Mouse (Mus musculus): ENCODE data around the gene Fastkd5.
A peak's percentile ranks its signal among the peaks of the same experiment; 100 is the strongest.

Gene Fastkd5

GRCm38 (mm10) chr2:130634006-130634738 lies 4.3 kb upstream of the Fastkd5 start:
- no peak for DNase-seq

- no peak for DNase-seq
Measured at GRCm38 (mm10) chr2:130632887-130633675, 3.3 kb upstream of the Fastkd5 start.

- no peak for DNase-seq
Measured at GRCm38 (mm10) chr2:130632416-130632815, 2.6 kb upstream of the Fastkd5 start.

DNA sequence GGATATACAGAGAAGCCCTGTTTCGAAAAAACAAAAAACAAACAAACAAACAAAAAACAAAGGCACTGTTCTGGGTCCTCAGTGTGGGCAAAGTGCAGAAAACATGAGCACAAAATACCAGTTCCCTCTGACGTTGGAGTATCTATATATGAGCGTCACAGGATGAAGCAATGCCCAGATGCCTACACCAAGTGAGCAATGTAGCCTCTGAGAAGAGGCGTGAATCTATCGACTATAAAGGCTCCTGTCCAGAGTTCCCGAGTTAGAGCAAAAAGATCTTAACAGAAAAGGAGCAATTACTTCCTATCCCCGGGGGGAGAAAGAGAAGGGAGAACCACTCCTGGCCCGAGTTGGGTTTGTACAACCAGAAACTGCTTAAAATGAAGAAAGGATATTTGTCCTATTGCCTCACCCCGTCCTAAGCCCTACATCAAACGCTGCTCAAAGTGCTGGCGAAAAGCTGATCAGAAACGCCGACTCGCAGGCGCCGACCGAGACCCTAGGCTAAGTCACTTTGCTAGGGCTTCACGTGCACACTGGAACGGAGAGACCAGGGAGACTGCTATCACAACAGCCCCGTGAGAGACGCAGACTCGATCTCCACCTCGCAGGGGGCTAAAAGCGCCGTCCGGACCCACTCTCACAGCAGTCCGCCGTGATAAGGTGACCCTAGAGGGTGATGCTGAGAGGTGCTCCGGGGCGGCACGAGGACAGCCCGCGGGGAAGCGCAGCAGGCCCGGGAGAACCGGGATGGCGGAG lies 568 bp downstream of the Fastkd5 start:
- no peak for DNase-seq

DNA sequence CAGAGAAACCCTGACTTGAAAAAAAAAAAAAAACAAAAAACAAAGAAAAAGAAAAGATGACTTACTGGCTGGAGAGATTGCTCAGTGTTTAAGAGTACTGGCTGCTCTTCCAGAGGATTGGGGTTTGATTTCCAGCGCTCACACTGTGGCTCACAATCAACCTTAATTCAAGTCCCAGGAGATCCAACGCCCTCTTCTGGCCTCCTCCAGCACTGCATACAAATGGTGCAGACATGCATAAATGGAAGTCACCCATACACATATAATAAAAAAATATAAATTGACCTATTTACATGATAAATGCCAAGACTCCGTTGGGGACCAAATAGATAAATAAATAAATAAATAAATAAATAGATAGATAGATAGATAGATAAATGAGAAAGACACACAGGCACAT lies 1.4 kb downstream of the Fastkd5 start:
- DNase-seq, result no peak

DNA sequence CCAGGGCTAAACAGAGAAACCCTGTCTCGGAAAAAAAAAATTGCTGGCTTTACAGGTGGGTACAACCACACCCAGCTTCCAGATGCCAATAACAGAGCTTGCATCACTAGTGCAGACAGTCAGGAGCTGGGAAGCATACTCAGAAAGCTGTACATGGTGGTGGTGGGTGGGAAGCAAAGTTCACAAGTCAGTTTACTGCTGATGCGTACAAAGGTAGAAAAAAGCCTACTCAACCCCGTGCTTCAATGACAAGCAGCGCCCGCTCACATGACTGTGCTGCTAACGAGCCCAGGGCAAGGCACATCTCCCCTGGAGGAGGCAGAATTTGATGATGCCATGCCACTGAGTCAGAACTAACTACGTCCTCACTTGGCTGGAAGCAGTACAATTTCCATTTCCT lies 10.9 kb downstream of the Fastkd5 start:
- no peak for DNase-seq

DNA sequence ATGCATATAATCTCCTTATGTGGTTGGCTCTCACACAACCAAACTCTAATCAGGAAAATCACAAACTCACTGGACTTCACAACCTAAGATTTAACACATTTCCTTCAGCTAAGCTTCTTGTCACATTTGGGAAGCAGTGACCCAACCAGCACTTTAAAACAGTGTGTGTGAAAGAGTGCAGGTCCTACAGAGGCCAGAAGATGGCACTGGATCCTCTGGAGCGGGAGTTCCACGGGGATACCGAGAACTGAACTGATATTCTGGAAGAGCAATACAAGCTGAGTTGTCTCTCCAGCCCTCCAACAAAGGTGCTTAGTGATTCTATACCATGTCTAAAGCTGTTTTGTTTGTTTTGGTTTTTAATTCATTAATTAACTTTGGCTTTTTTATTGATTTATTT lies 16.7 kb downstream of the Fastkd5 start:
- peak; percentile 45 for DNase-seq

DNA sequence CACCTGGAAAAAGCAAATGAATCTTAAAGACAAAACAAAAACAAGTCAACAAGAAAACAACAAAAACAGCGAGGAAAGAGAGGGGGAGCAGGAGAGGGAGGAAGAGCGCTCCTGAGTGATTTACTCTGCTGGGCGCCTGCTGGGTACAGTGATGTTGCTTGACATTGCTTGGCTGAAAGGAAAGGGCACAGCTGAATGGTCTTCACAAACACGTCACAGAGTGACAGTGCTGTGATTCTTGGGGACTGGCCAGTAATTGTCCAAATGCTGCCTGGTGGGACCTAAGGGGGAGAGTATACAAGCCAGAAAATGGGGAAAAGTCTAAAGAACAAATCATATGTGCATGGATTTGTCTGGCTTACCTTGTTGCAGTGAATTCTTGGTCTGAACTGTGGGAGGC lies 27.6 kb downstream of the Fastkd5 start:
- peak; percentile 32 for DNase-seq

DNA sequence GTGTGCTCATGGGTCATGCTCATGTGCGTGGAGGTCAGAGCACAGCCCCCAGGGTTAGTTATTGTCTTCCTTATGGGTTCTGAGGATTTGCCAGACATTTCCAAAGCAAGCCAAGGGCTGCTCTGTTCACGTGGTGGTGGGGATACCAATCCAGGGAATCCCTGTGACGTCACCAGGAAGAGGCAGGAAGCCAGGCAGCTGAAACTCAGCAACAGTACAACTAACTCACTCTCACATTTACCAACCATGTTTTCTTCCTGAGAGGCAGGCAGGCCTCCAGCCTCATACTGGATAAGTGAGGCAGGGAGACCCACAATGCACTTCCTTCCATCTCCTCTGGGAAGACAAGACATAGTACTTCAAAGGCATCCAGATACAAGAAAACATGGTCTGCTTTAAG lies 31.4 kb downstream of the Fastkd5 start:
- no peak for DNase-seq

DNA sequence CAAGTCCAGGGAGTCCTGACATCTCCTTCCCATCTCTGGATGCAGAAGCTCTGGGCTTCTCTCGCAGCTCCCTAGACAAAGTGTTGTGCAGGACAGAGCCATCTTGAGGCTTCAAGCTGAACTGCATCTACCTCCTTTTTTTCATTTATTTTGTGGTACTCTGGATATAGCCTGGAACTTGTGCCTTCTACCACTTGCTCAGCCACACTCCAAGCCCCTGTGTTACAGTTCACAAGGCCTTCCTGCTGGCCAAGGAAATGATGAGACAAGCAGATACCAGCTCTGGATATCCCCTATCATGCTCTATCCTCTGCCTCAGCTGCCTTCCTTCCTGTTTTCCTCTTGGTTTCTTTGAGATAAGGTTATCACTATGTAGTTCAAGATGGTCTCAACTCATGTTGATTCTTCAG lies 32.2 kb downstream of the Fastkd5 start:
- DNase-seq, result peak; percentile 52

DNA sequence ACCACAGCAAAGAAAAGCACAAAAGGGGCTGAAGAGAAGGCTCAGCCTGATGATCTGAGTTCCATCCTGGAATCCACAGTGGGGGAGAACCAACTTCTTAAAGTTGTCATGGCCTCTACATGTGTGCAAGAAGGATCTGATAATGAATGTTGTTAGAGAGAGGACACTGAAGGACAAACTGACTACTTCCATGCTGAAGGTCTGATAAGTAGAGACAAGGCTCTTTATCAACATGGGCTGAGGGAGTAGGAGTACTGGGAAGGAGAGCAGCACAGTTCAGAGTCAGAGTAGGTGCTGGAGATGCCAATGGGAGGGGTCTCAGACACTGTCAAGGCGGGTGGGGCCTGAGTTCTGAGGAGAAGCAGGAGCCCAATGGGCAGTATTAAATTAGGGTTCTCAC lies 34.2 kb downstream of the Fastkd5 start:
- no peak for DNase-seq

DNA sequence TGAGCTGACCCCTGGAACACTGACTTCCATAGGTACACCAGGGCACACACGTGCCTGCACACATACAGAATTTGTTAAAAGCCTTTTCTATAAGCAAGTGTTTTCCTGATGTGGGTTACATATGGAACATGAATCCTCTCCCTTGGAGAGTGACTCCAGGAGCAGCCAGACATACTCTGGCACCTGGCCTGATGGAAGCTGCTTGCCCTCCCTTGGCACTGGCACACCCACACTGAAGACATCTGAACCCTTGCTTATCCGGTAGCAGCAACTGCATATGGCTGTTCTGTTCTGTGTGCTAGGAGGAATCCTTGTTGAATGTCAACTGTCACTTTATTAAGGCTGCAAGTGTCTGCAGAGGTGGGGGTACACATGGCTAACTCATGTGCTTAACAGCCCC lies 38.8 kb downstream of the Fastkd5 start:
- no peak for DNase-seq

GRCm38 (mm10) chr2:130589761-130590160 lies 40.1 kb downstream of the Fastkd5 start:
- no peak for DNase-seq

GRCm38 (mm10) chr2:130589157-130589556 lies 40.7 kb downstream of the Fastkd5 start:
- DNase-seq, result no peak

GRCm38 (mm10) chr2:130588373-130588772 lies 41.5 kb downstream of the Fastkd5 start:
- DNase-seq, result no peak

DNA sequence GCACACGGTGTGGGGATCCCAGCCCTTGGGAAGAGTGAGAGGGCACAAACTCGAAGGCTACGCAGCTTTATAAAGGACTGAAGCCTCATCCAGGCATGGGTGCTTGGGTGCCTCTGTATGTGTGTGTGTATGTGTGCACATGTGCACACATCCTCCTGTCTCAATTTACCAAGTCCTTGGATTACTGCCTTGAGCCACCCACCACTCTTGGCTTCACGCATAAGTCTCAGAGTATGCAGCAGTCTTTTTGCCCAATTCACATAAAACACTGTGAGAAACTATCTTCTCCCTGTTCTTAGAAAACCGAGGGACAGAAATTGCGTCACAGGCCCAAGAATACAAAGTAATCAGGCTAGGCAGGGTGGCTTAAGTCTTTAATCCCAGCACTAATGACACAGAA lies 43.8 kb downstream of the Fastkd5 start:
- no peak for DNase-seq

GRCm38 (mm10) chr2:130583902-130584560 lies 45.8 kb downstream of the Fastkd5 start:
- peak; percentile 56 for DNase-seq

DNA sequence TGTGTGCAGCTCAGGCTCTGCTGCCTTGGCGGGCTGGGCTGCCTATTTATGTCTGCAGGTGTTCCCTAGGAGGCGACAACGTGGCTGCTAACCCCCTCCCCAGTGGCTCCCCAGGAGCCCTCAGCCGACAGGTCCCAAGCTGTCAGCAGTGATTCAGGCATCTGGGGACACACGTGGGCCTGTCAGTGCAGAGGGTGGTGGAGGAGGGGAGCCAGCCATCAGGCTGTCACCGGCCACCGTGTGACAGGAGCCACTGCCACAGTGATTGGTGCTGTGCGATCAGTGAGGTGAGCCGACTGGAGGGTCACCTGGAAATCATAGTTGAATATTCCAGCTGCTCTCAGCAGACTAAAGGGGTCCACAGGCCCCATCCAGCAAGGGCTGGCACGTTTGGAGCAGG lies 47.3 kb downstream of the Fastkd5 start, which contains the start of gene Avp:
Gene Avp, minus strand, starts transcription at position 3 of the 400 bp plus-strand sequence.
- no peak for DNase-seq

GRCm38 (mm10) chr2:130581201-130581600 lies 48.6 kb downstream of the Fastkd5 start:
- no peak for DNase-seq

- no peak for DNase-seq
Measured at GRCm38 (mm10) chr2:130579791-130580190, 50.0 kb downstream of the Fastkd5 start.

DNA sequence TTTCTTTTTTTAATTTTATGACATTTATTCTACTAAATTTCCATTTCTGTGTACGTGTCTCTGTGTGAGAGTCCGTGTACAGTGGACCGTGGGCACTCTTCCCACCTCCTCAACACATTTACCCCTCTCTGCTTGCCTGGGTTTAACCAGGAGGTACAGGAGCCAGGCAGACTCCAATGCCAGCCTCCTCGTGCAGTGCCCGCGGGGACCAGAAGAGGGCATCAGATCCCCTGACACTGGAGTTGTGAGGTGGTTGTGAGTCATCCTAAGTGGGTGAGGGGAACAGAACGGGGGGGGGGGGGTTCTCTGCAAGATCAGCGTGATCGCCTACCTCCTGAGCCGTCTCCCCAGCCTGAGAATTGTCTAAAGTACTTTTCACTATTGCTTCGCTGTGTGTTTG lies 51.7 kb downstream of the Fastkd5 start:
- DNase-seq, result peak; percentile 79

GRCm38 (mm10) chr2:130577632-130578031 lies 52.2 kb downstream of the Fastkd5 start:
- DNase-seq, result peak; percentile 79

DNA sequence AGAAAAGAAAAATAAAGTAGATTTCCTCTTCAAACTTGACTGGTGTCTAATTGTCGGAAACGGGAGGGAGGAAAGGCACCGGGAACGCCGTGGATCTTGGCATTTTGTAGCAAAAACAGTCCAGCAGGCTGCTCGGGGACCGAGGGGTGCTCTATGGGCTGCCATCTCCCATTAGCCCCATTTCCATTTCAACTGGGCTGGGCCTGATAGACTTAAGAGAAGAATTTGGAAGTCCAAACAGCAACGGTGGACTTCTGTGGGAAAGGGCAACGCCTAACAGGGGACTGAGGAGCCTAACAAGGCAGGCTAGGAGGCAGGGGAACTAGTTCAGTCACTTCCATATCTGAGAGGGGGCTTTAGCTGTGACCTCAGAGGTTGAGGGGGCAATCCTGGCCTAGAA lies 52.8 kb downstream of the Fastkd5 start:
- no peak for DNase-seq
